Mouse (Mus musculus): ENCODE results near the gene Speer4f1.

GRCm38 (mm10) chr5:17505540-17505939 lies 29.6 kb downstream of the Speer4f1 start:
- TF ChIP-seq CTCF (conservative IDR thresholded peaks at IDR 0.05; ENCODE audit: insufficient read depth, insufficient read length, low read depth, low read length): no peak
- no peak for TF ChIP-seq POLR2A (IDR thresholded peaks at IDR 0.05; ENCODE audit: low read depth, low read length)

Measured in kidney, adult 2 months (tissue).